Mouse (Mus musculus) common myeloid progenitor, adult 5-6 weeks (primary cell): ENCODE data around the gene Ank2. TPM values are rescaled to one million over a fixed set of nuclear protein-coding genes. Genes with fewer than 3 reads are reported as not detected.

Experiments
- ATAC-seq: replicated peaks from 2 replicates; pipeline ENCODE4 v1.8.0; 2016; ENCODE audit warnings: low read depth, mild to moderate bottlenecking, moderate TSS enrichment, inconsistent platforms; ENCODE audit not compliant: poor library complexity, severe bottlenecking
- total RNA-seq: library from RNA; stranded (forward); fragments of 200-1000, 187-1606 nt; gene quantifications from 2 replicates; pipeline ENCODE4 v1.2.3, GENCODE M21; 2017

The Ank2 gene
- total RNA-seq, 1 experiment from 2014 or later = 0.27 TPM

DNA sequence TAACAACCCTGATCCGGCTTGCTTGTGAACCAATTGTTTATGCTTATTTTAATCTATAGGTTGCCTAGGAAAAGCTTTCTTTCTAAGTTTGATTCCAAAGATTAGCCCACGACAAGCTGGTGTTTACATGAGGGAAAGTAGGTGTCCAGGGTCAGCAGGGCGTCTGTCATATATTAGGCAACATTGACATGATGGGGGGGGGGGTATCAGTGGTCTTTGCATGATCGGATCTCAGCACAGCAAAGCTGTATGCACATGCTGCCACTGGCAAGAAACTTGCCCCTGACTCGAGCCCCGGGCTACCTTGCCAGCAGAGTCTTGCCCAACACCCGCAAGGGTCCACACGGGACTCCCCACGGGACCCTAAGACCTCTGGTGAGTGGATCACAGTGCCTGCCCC lies 358.6 kb downstream of the Ank2 start:
- no peak for ATAC-seq

- no peak for ATAC-seq
Observed at GRCm38 (mm10) chr3:127139638-127140037, 359.5 kb downstream of the Ank2 start.

DNA sequence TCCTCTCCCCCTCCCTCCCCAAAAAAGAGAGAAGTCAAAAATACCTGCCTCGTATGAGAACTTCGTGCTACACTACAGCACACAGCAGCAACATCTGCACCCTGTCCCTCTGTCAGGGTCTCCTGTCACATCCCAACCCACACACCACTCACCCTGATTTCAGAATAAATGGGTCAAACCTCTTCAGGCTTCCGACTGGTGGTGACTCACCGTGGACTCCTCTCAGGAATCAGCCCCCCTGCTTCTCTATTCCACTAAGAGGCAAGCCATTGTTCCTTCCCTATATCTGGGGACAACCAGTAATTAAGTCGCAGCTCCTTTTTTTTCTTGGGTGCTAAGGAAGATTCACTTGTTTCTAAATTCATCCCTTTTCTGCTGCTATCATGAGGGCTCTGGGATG lies 361.6 kb downstream of the Ank2 start:
- no peak for ATAC-seq

- no peak for ATAC-seq
Observed at GRCm38 (mm10) chr3:127134062-127134461, 365.1 kb downstream of the Ank2 start.

- no peak for ATAC-seq
Observed at GRCm38 (mm10) chr3:127131048-127131447, 368.1 kb downstream of the Ank2 start.

GRCm38 (mm10) chr3:127130167-127130770 lies 368.9 kb downstream of the Ank2 start:
- no peak for ATAC-seq

- no peak for ATAC-seq
Observed at GRCm38 (mm10) chr3:127129750-127130149, 369.4 kb downstream of the Ank2 start.

DNA sequence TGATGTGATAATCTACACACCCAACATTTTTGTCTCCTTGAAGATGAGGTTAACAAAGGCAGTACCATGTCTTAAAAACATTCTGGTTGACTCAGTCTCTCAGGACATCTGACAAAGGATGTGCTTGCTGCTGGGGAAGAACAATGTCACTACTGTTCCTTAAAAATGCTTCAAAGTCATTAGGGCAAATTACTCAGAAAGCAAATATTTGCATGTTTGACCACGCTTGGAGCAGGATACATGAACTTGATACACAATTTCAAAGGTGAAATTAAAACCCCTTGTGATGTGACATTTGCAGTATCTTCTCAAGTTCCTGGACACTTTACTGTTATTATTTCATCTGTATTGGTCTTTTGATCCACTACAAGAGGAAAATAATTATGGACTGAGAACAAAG lies 371.5 kb downstream of the Ank2 start:
- no peak for ATAC-seq

GRCm38 (mm10) chr3:127126220-127126619 lies 372.9 kb downstream of the Ank2 start:
- no peak for ATAC-seq

GRCm38 (mm10) chr3:127124375-127124993 lies 374.7 kb downstream of the Ank2 start:
- no peak for ATAC-seq

DNA sequence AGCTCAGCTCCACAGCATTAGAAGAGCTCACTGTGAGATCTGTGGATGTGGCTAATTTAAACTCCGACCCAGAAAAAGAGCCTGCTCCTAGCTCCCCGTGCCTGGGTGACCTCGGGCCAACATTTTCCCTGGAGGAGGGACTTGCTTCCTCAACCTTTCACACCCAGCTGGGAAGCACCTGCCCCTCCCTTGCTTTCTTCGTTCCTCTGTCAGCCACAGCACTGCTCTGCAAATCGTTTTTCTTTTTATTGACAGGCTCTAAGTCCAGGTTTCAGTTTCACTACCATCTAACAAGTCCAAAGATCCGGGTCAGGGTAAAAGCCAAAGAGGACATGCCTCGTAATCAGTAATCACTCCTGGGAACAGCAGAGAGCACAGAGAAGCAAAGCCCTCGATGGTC lies 375.8 kb downstream of the Ank2 start:
- ATAC-seq = peak; percentile 50

DNA sequence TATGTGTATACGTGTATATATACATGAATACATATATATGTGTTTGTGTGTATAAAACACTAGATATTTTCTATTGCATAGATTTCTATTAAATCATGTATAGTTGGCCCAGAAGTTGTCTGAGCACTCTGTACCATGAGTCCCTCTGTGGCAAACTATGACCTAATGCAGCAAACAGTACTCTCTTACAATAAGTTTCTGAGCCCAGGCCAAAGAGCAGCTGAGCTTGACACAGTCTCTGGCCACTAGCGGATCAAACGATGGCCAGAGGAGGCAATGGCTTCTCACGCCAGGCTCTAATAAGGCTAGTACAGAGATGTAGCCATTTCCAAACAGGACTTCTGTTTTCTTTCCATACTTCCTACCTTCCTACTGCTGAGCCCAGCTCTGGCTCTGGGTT lies 380.4 kb downstream of the Ank2 start:
- ATAC-seq = no peak

DNA sequence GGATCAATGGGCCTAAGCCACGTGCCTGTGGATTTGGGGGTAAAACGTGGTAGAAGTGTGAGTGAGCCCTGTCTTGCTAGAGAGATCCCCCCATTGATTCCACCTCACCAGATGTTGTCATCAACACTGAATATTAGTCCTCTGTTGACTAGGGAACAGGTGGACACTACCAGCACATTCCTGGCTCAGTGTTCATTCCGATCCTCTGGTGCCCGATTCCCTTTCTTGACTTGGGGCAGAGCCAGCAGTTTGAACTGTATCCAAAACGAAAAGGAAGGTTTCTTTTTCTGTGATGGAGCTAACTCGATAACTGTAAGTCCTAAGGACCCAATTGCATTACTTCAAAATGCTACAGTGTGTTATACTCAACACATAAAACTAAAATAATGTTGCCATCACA lies 382.9 kb downstream of the Ank2 start:
- no peak for ATAC-seq

DNA sequence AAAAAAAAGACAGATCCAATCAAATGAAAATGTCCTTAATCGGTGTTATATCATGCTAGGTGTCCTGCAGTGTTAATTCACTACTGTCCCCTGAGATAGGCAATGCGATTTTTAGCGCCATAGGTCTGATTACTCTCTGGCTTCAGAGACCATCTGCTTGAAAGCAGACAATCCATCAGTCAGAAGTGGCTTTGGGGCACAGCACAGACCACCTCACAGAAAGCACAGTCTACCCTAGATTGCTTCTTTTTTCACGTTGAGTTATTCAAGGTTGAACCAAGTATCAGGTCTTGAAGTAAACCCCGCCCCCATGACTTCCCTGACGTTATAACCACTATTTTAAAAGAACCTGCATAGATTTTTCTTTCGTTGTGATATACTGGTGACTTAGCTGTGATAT lies 385.9 kb downstream of the Ank2 start:
- no peak for ATAC-seq

DNA sequence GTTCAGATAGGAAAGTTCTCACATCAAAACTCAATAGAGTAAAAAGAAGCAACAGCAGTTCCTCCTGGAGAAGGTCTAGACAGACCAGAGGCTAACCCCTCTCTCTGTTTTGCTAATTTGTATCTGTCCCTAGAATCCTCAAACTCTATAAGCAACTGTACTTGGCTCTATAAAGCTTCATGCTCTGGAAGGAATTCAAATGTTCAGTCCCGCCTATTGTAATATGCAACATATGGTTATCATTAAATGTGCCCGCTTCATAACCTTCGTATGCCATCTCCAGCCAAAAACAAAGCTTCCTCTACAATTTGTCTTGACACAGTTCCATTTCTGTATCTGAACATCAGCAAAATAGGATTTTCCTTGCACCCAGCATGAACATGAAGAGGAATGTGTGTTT lies 389.7 kb downstream of the Ank2 start:
- ATAC-seq = no peak

DNA sequence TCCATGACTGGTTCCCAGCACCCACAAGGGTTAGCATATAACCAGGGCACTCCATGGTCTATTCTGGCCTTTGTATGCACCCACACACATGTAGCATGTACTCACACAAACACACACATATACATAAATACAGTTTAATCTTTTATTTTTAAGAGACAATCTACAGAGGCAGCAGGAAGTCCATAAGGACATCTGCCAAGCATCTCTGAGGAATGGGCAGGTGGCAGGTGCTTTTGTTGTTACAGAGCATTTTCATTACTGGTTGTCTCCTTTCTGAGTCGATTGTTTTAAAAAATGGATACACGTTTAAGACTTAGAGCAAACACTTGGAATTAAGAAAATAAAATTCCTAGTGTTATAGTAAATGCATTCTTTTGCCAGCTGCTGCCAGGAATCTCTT lies 390.7 kb downstream of the Ank2 start:
- no peak for ATAC-seq

- ATAC-seq = no peak
Observed at GRCm38 (mm10) chr3:127107281-127107680, 391.9 kb downstream of the Ank2 start.

- ATAC-seq = no peak
Observed at GRCm38 (mm10) chr3:127101326-127101725, 397.8 kb downstream of the Ank2 start.

DNA sequence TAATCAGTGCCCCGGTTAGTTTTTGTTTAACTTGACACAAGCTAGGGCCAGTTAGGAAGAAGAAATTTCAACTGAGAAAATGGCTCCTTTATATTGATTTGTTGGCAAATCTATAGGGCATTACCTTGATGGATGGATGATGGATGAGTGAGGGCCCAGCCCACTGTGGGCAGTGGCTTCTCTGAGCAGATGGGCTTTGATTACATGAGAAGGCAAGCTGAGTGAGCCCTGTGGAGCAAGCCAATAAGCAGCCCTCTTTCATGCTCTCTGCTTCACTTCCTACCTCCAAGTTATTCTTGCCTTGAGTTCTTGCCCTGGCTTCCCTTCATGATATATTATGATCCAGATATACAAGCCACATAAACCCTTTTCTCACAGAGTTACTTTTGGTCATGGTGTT lies 401.4 kb downstream of the Ank2 start:
- no peak for ATAC-seq

GRCm38 (mm10) chr3:127097106-127097505 lies 402.0 kb downstream of the Ank2 start:
- ATAC-seq = no peak

- no peak for ATAC-seq
Observed at GRCm38 (mm10) chr3:127093631-127094030, 405.5 kb downstream of the Ank2 start.

GRCm38 (mm10) chr3:127087574-127087973 lies 411.6 kb downstream of the Ank2 start:
- no peak for ATAC-seq
